Mouse (Mus musculus): ENCODE measurements around the gene Ptcd3.

DNA sequence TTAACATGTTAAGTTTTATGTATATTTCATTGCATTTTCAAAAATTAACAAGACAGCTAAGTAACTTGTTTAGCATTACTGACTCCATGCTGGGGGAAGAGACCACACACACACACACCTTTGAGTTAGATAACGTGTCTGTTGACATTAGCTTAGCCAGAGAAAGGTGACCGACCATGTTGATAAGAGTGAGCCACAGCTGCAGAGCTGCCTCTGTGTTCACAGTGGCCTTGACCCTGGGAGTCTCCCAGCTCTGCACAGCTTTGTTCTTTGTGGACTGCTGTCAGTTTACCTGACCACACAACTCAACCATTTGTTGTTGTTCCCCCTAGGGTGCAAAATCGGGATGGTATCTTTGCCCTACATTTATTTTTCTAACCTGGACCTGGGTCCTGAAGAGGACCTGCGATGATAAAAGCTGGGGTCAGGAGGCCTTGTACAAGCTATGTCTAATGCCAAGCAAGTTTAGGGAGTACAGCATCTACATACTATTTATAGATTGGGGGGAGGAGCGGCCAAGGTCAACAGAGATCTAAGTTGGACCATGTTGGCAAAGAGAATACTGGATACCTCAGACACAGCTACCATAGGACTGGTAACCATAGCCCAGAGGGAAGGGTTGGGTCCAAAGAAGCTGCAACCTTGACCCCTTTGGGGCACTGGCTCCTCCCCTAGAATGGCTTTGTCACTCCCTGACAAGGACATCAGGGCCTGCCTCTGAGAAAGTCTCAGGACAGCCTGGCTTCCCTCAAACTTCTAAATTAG is 3.3 kb upstream of the Ptcd3 start:
- TF ChIP-seq CTCF (IDR thresholded peaks at IDR 0.05; ENCODE audit: extremely low read depth, insufficient read length, insufficient replicate concordance, low read depth, low read length) = no peak
- TF ChIP-seq POLR2A (IDR thresholded peaks at IDR 0.05; ENCODE audit: low read depth, low read length) = no peak

All from small intestine, adult 2 months (tissue).